Mouse (Mus musculus): ENCODE results near the gene Dcakd.
A peak's percentile ranks its signal among the peaks of the same experiment; 100 is the strongest.

Gene Dcakd

DNA sequence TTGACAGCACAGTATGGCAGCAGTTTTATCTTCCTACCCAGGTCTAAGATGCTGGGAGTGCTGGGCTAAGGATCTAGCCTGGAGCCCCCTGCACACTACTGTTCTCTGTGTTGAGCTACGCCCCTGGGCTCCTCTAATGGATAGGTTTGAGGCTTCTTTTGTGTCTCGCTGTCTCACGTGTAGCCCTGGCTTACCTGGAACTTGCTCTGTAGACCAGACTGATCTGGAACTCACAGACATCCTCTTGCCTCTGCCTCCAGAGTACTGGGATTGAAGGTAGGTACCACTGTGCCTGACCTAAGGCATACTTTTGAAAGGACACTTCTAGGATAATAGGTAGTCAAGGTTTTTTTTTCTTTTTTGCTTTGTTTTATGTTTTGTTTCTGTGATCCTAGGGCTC, 15.8 kb upstream of the Dcakd start:
- no peak for DNase-seq

- no peak for DNase-seq
These were observed 14.7 kb upstream of the Dcakd start for GRCm38 (mm10) chr11:103042828-103043227.

DNA sequence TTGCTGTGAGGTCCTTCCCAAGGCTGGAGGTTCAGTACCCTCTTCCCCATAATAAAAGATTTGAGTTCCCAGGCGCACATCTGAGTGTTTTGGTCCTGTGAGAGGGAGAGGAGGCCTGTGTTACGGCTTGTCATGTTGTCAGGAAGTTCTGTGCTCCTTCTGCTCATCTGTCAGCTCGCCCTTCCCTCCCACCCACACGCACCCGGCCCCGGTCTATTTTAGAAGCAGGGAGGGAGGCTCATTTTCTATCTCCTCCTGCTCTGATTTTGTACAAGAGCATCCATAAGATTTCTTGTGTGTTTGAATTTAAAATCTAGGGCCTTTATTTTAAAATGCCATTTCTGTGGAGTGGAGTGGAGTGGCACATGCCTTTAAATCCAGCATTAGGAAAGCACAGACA, 9.9 kb upstream of the Dcakd start:
- no peak for DNase-seq

- no peak for DNase-seq
These were observed 8.8 kb upstream of the Dcakd start for GRCm38 (mm10) chr11:103036881-103037465.

- DNase-seq: no peak
These were observed 6.9 kb upstream of the Dcakd start for GRCm38 (mm10) chr11:103035007-103035406.

DNA sequence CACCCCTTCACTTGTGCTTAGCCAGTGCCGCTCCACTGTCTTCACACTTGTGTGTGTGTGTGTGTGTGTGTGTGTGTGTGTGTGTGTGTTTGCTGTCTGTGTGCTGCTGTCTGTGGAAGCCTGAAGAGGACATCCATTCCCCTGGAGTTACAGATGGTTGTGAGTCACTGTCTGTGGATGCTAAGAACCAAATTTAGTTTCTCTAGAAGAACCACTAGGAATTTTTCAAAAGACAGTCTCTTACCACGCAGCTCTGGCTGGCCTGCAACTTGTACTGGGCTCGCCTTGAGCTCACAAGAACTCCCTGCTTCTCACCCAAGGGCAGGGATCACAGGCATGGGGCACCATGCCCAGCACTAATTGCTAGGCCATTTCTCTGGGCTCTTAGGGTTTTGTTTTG, 4.9 kb upstream of the Dcakd start:
- DNase-seq: no peak

GRCm38 (mm10) chr11:103027570-103028175, 460 bp downstream of the Dcakd start:
- DNase-seq: no peak

DNA sequence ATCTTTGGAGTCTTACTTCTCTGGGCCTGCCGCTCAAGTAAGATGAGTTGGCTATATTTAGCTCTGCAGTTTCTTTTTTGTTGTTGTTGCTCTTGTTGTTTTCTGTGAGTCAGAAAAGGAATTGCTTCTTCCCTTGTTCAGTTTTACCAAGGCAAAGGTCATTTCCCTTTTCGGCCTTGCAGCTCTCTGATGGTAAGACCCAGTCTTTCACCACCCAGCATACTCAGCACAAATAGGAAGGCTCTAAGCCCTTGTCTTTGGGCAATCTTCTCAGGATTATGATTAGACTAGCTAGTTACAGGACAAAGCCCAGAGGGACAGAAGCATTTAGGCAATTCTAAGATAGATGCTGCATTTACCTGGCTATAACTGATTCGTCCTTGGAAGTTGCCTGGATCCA, 1.2 kb downstream of the Dcakd start:
- no peak for DNase-seq

- no peak for DNase-seq
These were observed 4.2 kb downstream of the Dcakd start for GRCm38 (mm10) chr11:103023974-103024373.

- DNase-seq: peak; percentile 26 to 36
These were observed 7.3 kb downstream of the Dcakd start for GRCm38 (mm10) chr11:103020713-103021335.

DNA sequence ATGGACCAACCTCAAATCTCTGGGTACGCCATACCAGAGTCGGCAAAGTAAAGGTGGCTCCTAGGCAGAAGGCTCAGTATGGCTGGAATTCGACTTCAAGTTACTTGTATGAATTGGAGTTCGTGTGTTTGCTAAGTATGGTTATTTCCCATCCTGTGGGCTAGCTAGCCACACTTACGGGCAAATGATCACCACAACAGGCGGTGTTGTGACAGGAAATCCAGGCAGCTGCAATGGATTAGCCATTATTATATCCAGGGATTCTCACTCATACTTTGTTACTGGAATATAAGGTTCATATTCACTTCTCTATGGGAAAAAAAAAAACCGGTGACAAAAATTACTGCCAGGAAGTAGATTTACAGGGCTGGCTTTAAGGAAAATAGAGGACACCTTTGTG, 8.8 kb downstream of the Dcakd start:
- DNase-seq: no peak

DNA sequence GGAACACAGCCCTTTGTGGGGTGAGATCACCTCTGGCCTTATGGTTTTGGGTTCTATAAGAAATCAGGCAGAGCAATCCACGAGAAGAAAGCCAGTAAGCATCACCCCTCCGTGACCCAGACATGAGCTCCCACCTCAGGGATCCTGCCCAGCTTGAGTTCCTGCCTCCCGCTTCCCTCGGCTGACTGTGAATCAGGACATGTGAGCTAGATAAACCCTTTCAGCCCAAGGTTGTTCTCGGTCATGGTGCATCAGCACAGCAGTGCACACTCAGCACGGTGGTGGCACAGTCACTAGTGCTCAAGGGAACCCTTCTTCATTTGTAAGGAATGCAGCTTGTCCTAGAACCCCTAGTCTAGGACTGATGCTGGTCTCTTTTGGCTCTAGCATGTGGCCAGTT, 9.3 kb downstream of the Dcakd start:
- no peak for DNase-seq

DNA sequence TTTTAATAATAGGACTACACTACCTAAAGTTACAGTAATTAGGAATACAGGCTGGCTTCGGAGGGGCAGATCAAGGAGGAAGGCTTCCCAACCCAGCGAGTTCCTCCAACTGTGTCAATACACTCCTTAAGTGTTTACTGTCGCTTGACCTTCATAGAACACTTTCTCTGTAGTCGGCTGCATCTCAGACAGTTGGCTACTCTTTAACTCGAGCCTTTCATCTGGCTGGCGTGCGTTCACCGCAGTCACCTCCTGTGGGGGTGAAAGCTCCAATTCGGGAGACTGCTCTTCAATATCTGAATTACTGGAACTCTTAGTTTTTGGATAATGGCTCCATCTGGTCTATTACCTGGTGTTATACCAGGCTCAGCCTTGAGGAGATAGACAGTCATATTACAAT, 10.5 kb downstream of the Dcakd start:
- DNase-seq: no peak

DNA sequence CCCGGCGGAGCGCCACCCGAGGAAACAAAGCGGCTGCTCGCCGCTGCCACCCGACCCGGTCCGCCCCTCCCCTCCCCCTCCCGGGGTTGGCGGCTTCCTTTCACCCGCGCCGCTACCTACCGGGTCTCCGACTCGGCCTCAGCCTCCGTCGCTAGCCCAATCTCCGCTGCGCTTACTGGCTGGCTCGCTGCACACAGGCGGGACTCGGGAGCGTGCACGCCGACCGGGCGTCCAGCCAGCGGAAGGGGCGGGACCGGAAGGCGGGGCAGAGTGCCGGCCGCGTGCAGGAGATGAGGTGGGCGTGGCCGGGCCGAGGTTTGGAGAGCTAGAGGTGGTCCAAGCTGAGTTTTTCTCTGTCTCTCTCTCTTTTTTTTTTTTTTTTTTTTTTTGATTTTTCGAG, 11.2 kb downstream of the Dcakd start:
- peak; percentile 97 to 99 for DNase-seq

GRCm38 (mm10) chr11:103015881-103016825, 12.0 kb downstream of the Dcakd start:
- no peak for DNase-seq

DNA sequence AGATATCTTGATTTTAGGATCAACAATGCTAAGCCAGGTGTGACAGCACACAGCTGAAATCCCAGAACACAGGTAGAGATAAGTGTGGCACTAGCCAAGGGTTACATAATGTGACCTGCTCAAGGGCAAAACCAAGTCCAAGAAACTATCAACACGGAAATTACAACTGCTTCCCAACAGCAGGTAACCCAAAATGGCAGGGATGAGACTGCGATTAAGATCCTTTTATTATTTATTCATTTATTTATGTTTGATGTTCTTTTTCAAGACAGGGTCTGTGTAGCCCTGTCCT, 17.0 kb downstream of the Dcakd start:
- no peak for DNase-seq

DNA sequence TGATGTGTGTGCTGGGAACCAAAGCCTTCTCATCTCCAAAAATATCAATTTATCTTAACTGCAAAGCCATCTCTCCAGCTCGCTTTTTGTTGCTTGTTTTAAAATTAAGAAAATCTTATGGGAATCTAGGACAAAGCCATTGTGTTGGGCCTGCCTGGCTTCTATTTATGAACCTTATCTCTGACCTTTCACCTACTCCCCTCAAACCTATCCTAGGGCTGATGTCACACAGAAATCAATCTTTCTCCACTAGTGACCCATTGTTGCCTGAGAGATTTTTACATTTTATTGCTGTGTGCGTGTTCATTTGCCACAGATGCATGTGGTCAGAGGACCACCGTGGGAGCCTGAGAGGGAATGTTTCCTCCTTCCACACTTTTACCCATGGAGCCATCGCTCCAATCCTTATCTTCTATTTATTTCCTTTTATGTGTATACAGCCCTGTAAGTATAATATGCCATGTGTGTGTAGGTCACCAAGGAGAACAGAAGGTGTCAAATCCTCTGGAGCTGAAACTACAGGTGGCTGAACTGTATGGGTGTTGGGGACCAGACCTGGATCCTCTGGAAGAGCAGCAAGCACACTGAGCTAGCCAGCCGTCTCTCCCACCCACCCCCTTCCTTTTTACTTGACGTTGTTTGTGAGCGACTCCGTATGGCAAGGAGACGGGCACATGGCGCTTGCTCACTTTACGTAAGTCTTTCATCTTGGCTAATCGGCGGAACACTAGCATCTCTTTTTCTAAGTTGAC, 17.5 kb downstream of the Dcakd start:
- no peak for DNase-seq

- no peak for DNase-seq
These were observed 18.9 kb downstream of the Dcakd start for GRCm38 (mm10) chr11:103009208-103009607.

DNA sequence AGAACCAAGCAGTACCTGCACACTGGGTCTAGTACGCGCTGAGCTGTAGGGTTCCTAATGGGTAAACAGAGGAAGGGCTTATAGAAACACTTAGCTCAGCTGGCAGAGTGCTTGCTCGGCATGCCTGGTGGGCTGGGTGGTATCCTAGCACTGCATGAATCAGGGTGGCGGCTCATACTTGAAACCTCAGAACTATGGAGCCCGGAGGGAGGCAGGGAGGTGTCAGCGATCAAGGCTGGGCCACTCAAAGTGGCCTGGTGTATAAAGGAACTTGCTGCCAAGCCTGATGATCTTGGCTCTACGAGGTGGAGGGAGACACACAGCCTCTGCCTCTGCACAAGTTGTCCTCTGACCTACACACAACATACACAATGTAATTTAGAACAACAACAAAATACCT, 19.6 kb downstream of the Dcakd start:
- no peak for DNase-seq

GRCm38 (mm10) chr11:103007001-103007340, 21.2 kb downstream of the Dcakd start:
- no peak for DNase-seq

DNA sequence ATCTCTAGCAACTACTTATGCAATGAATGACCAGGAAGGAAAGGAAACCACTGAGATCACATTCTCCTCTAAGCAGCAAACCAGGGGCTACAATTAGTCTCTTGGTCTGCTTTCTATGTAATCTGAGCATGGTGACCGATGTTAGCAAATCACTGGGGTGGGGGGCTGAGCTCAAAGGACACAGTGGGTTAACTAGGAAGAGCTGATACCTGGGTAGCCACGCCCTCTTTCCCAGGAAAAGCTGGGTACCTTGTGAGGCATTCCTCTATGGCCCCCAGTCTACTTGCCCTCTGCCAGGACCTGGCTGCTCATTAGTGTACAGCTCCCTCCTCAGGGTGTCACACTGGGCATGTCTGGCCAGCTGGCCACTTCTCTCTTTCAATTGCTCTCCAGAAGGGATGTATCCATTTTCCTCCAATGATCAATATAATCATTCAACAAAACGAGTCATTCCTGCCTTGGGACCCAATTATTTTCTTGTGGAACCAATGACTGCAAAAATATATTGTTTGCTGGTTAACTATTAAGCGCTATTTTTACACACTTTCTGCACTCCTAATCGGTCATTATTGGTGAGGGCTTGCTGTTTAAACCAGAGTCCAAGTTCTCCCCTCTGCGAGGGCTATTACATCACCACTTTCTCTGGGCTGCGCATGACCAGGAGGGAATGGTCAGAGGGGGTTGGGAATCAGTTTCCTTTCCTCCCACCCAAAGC, 21.7 kb downstream of the Dcakd start:
- no peak for DNase-seq

GRCm38 (mm10) chr11:103005254-103005981, 22.7 kb downstream of the Dcakd start:
- DNase-seq: no peak

All from cerebellum, adult 18-20 months (tissue).